Mouse (Mus musculus) neural tube, embryonic 11.5 days (tissue): ENCODE results near the gene Enc1. TPM values are rescaled to one million over a fixed set of nuclear protein-coding genes. Genes with fewer than 3 reads are reported as not detected.

Experiments
- ATAC-seq: fragments of 200-750 bp; cut with Nextera tagmentation; 2 replicates; pipeline ENCODE4 v1.8.0; 2017; ENCODE audit warnings: moderate number of reproducible peaks, mild to moderate bottlenecking, moderate TSS enrichment, moderate library complexity; ENCODE audit not compliant: insufficient read depth, low FRiP score, low TSS enrichment
- DNase-seq: peaks from one replicate; pipeline ENCODE4 v3.0.0-alpha.2; 2015; ENCODE audit warnings: low spot score
- H3K27ac ChIP-seq: fragments of 300-500 bp; sonication (generic); 2 replicates; pipeline ENCODE4 v1.5.1; 2014; ENCODE audit warnings: low read depth, mild to moderate bottlenecking, low read length
- H3K27me3 ChIP-seq: fragments of 300-500 bp; sonication (generic); 2 replicates; pipeline ENCODE4 v1.6.1; 2014; ENCODE audit warnings: mild to moderate bottlenecking, low read length, mixed read lengths; ENCODE audit not compliant: control insufficient read depth, insufficient read depth
- H3K36me3 ChIP-seq: fragments of 300-500 bp; sonication (generic); 2 replicates; pipeline ENCODE4 v1.6.1; 2014; ENCODE audit warnings: mild to moderate bottlenecking, low read length, moderate library complexity, mixed read lengths; ENCODE audit not compliant: control insufficient read depth, insufficient read depth
- H3K4me1 ChIP-seq: fragments of 300-500 bp; sonication (generic); 2 replicates; pipeline ENCODE4 v1.6.1; 2014; ENCODE audit warnings: low read length, mixed read lengths; ENCODE audit not compliant: control insufficient read depth, insufficient read depth
- H3K4me2 ChIP-seq: fragments of 300-500 bp; sonication (generic); 2 replicates; pipeline ENCODE4 v1.6.1; 2014; ENCODE audit warnings: low read depth, mild to moderate bottlenecking, moderate library complexity
- H3K4me3 ChIP-seq: fragments of 300-500 bp; sonication (generic); 2 replicates; pipeline ENCODE4 v1.5.1; 2014; ENCODE audit warnings: low read depth, low read length
- H3K9ac ChIP-seq: fragments of 300-500 bp; sonication (generic); 2 replicates; pipeline ENCODE4 v1.6.1; 2014; ENCODE audit warnings: mild to moderate bottlenecking, low read length
- H3K9me3 ChIP-seq: fragments of 300-500 bp; sonication (generic); 2 replicates; pipeline ENCODE4 v1.6.1; 2016; ENCODE audit warnings: low read length; ENCODE audit not compliant: control insufficient read depth
- WGBS: fragments of 180-500 bp; shearing (Covaris S2); extraction: QIAGEN DNeasy Blood & Tissue Kit; methylation state at CpG from one replicate; pipeline ENCODE4 v1.1.7; 2014; 5-methylcytosine and 5-hydroxymethylcytosine counted together
- polyA plus RNA-seq: library from polyadenylated mRNA; unstranded; fragments of >200 nt; fragmentation: Nextera tagmentation; extraction: Ambion mirVana; gene quantifications from 2 replicates; pipeline ENCODE4 v1.2.1, GENCODE M21; 2014

Gene Enc1
- polyA plus RNA-seq, 1 experiment from 2014 or later, result 23.6 TPM

DNA sequence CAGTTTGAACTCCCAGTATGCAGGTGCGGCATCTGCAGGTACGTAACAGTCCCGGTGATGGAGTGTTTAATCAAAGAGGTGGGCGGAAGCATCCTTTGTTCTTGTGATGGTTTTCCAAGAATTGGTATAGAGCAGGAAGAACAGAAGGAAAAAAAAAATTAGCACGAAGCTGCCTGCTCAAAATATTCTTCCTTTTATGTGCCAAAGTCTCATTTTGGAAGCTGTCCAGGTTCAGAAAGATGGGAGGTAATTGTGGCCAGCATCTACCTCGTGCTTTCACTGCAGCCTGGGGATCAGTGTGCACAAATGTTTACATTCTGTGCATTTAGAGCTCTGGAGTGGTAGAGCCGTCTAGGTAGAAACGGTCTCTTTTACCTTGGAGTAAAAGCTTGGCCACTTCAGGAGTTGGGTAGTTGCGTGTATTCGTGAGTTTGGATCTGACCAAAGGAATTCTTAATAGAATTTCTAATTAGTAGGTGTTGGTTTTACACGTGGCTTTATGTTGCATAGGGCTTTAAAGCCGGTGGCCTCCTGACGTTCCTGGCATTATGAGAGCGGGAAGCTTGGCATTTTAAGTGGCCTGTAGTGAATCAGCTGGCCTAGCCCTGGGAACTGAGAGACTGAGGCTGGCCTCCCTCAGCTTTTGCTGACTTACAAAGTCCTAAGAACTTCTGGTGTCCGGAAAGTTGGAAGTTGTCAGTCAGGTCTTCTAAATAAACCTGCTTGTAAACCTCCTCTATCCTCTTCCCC, 3.2 kb downstream of the Enc1 start:
- peaks cover 33% of the 10 kb centered on the region for H3K4me1 ChIP-seq
- DNase-seq (no peak), ATAC-seq (no peak)
- H3K9ac ChIP-seq, result peak overlapping the region; percentile 23; the same call in 1 of the 2 replicates
- no peaks in the 10 kb centered on the region for H3K9me3 ChIP-seq
- H3K27me3 ChIP-seq, result no peaks in the 10 kb centered on the region
- H3K27ac ChIP-seq, result no peak overlapping the region
- peak overlapping the region; percentile 85 for H3K4me3 ChIP-seq
- H3K4me2 ChIP-seq, result peak overlapping the region; percentile 83
- peaks cover 14% of the 10 kb centered on the region; the same call in 1 of the 2 replicates for H3K36me3 ChIP-seq
- WGBS, result 39% methylated on average over 15 of the region's 15 CpGs

DNA sequence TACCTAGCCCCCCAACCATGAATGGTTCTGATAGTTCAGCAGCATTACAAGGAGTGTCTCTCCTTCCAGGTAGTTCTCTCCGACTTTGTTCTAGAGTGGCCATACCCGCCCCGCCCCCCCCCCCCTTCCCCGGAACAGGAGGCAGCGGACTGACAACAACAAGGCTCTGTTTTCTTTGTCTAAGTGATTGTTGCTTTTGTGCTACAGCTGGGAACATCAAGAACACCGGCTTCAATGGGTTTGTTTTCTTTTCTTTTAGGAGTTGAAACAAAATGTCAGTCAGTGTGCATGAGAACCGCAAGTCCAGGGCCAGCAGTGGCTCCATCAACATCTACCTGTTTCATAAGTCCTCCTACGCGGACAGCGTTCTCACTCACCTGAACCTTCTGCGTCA, 3.8 kb downstream of the Enc1 start:
- H3K27me3 ChIP-seq, result no peaks in the 10 kb centered on the region
- WGBS, result 54% methylated on average over 11 of the region's 11 CpGs
- peak overlapping the region; percentile 85 for H3K4me3 ChIP-seq
- peaks cover 14% of the 10 kb centered on the region; the same call in 1 of the 2 replicates for H3K36me3 ChIP-seq
- H3K27ac ChIP-seq, result no peak overlapping the region
- peak overlapping the region; percentile 83 for H3K4me2 ChIP-seq
- H3K9me3 ChIP-seq, result no peaks in the 10 kb centered on the region
- H3K4me1 ChIP-seq, result peaks cover 39% of the 10 kb centered on the region
- no peak for DNase-seq
- ATAC-seq, result no peak
- no peak overlapping the region for H3K9ac ChIP-seq

DNA sequence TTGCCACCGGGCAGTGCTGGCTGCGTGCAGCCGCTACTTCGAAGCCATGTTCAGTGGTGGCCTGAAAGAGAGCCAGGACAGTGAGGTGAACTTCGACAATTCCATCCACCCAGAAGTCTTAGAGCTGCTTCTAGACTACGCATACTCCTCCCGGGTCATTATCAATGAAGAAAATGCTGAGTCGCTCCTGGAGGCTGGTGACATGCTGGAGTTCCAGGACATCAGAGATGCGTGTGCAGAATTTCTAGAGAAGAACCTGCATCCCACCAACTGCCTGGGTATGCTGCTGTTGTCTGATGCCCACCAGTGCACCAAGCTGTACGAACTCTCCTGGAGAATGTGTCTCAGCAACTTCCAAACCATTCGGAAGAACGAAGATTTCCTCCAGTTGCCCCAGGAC, 4.3 kb downstream of the Enc1 start:
- DNase-seq, result no peak
- H3K27me3 ChIP-seq, result no peaks in the 10 kb centered on the region
- ATAC-seq, result no peak
- no peaks in the 10 kb centered on the region for H3K9me3 ChIP-seq
- H3K4me1 ChIP-seq, result peaks cover 43% of the 10 kb centered on the region
- no peak overlapping the region for H3K4me2 ChIP-seq
- 92% methylated on average over 12 of the region's 12 CpGs for WGBS
- no peak overlapping the region for H3K4me3 ChIP-seq
- peaks cover 14% of the 10 kb centered on the region; the same call in 1 of the 2 replicates for H3K36me3 ChIP-seq
- no peak overlapping the region for H3K9ac ChIP-seq
- H3K27ac ChIP-seq, result no peak overlapping the region

DNA sequence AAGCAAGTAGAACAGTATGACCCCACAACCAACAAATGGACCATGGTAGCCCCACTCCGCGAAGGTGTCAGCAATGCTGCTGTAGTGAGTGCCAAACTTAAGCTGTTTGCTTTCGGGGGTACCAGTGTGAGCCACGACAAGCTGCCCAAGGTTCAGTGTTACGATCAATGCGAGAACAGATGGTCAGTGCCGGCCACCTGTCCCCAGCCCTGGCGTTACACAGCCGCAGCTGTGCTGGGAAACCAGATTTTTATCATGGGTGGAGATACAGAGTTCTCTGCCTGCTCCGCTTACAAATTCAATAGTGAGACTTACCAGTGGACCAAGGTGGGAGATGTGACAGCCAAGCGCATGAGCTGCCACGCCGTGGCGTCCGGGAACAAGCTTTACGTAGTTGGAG, 5.3 kb downstream of the Enc1 start:
- ATAC-seq, result no peak
- no peak for DNase-seq
- H3K4me1 ChIP-seq, result peaks cover 52% of the 10 kb centered on the region
- H3K27ac ChIP-seq, result no peak overlapping the region; the same call in 1 of the 2 replicates
- H3K27me3 ChIP-seq, result no peaks in the 10 kb centered on the region
- H3K9me3 ChIP-seq, result no peaks in the 10 kb centered on the region
- peaks cover 14% of the 10 kb centered on the region; the same call in 1 of the 2 replicates for H3K36me3 ChIP-seq
- H3K9ac ChIP-seq, result no peak overlapping the region
- H3K4me3 ChIP-seq, result no peak overlapping the region
- 75% methylated on average over 16 of the region's 16 CpGs for WGBS
- H3K4me2 ChIP-seq, result no peak overlapping the region

DNA sequence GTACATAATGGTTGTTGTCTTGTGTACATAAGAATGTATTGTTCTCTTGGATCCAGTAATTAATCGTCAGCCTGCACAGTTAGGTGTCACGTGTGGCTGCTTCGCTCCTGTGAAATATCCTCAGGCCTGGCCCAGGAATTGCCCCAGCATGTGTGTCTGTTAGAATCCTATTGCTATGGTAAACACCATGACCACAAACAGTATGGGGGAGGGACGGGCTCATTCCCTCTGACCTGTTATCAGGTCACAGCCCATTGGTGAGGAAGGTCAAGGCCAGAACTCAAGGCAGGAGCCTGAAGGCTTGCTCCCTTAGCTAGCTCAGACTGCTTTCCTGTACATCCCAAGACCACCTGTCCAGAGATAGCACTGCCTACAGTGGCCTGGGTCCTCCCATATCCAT, 6.8 kb downstream of the Enc1 start:
- Histone ChIP-seq H3K4me3 (no peak overlapping the region), H3K4me2 (peak overlapping the region; percentile 20), H3K9me3 (no peaks in the 10 kb centered on the region), H3K9ac (no peak overlapping the region), H3K27ac (no peak overlapping the region), H3K27me3 (no peaks in the 10 kb centered on the region), H3K36me3 (peaks cover 14% of the 10 kb centered on the region; the same call in 1 of the 2 replicates), H3K4me1 (peaks cover 67% of the 10 kb centered on the region)
- no peak for DNase-seq
- 52% methylated on average over 4 of the region's 4 CpGs for WGBS
- ATAC-seq, result no peak

DNA sequence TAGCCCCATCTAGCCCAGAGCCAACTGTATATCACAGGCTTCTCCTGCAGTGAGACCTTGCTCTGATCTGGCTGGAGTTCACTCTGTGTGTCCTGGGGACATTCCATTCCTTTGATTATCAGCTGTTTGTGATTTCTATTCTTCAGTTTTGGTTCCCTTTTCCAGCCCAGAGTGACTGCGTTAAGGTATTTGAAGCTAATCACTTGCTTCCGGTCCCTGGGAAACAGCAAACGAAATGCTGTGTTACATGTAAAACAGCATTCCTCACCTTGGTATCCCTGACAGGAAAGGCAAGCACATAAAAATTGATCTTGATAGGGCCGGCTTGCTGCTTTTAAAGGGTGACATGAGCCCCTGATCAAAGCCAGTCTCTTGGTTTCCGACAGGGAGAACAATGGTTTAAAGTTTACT, 8.2 kb downstream of the Enc1 start:
- 37% methylated on average over 5 of the region's 5 CpGs for WGBS
- H3K4me1 ChIP-seq, result peaks cover 70% of the 10 kb centered on the region
- H3K9ac ChIP-seq, result no peak overlapping the region
- no peak overlapping the region for H3K4me3 ChIP-seq
- no peak for DNase-seq
- ATAC-seq, result no peak
- peak overlapping the region; percentile 22 for H3K4me2 ChIP-seq
- H3K9me3 ChIP-seq, result no peaks in the 10 kb centered on the region
- H3K27me3 ChIP-seq, result no peaks in the 10 kb centered on the region
- peaks cover 14% of the 10 kb centered on the region; the same call in 1 of the 2 replicates for H3K36me3 ChIP-seq
- peak overlapping the region; percentile 75; the same call in 1 of the 2 replicates for H3K27ac ChIP-seq

DNA sequence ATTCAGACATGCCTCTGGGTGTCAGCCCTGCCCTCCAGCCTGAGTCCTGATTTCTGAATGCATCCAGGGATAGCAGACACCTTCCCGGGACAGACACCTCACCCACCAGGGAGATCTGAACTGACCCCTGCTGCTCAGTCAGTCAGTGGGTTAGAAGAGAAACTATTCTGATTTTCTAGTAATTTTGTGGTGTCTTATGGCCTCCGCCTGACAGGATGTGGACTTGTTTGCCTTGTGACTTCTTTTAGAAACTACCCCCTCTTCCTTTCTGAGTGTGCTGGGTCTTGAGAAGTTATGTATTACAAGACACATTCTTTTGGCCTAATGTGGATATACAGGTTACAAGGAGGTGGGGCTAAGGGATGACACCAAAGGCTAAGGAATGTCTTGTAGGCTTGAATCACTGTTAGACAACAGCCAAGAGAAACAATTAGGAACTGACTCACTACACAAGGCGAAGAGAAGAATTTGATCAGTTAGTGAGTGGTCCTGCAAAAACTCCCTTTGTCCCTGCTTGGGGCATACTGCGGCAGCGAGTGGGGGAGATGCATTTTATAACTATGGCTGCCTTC, 8.7 kb downstream of the Enc1 start:
- H3K27me3 ChIP-seq, result no peaks in the 10 kb centered on the region
- H3K27ac ChIP-seq, result peak overlapping the region; percentile 75
- H3K4me3 ChIP-seq, result no peak overlapping the region
- H3K4me2 ChIP-seq, result peak overlapping the region; percentile 17; the same call in 1 of the 2 replicates
- no peaks in the 10 kb centered on the region for H3K9me3 ChIP-seq
- no peak for DNase-seq
- no peak for ATAC-seq
- WGBS, result 50% methylated on average over 5 of the region's 5 CpGs
- H3K4me1 ChIP-seq, result peaks cover 70% of the 10 kb centered on the region
- no peak overlapping the region for H3K9ac ChIP-seq
- peaks cover 14% of the 10 kb centered on the region; the same call in 1 of the 2 replicates for H3K36me3 ChIP-seq

DNA sequence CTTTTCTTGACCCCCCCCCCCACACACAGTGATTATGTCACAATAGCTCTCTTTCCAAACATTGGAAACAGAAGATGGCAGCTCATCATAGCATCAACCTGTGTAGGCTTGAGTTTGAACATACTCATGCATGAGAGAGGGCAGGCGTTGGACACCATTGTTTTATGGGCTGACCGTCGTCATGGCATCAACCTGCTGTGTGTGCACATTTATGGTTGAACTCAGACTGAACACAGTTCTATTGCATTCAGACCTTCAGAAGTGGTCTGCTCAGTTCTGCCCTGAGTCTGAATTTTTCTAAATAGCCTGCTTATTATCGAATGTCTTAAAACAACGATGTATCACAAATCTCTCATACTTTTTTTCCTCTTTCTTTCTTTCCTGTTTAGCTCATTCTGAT, 9.2 kb downstream of the Enc1 start:
- Histone ChIP-seq H3K4me3 (no peak overlapping the region), H3K9ac (no peak overlapping the region), H3K4me1 (peaks cover 67% of the 10 kb centered on the region), H3K36me3 (peaks cover 14% of the 10 kb centered on the region; the same call in 1 of the 2 replicates), H3K9me3 (no peaks in the 10 kb centered on the region), H3K27me3 (no peaks in the 10 kb centered on the region), H3K27ac (peak overlapping the region; percentile 75), H3K4me2 (peak overlapping the region; percentile 17; the same call in 1 of the 2 replicates)
- whole genome bisulfite sequencing, result 53% methylated on average over 5 of the region's 5 CpGs
- DNase-seq (peak; percentile 36), ATAC-seq (no peak)
